Mouse (Mus musculus) spleen, adult 2 months (tissue): ENCODE data around the gene Irf8. TPM values are rescaled to one million over a fixed set of nuclear protein-coding genes. Genes with fewer than 3 reads are reported as not detected.

ENCODE experiments used
- DNase-seq, 2 experiments: peaks; one replicate each; pipeline versions ENCODE4 v3.0.0 to v3.0.0-alpha.2; 2012 to 2021; ENCODE audit warnings: low spot score in 2 of 2, low read depth in 1 of 2
- H3K27ac ChIP-seq: fragments of 200-500 bp; 2 replicates; pipeline ENCODE4 v1.5.1; 2012; ENCODE audit warnings: low read length, inconsistent platforms; ENCODE audit not compliant: insufficient read depth
- H3K27me3 ChIP-seq: fragments of 200-500 bp; 2 replicates; pipeline ENCODE4 v1.6.1; 2012; ENCODE audit warnings: mild to moderate bottlenecking, moderate library complexity, low read length, inconsistent platforms; ENCODE audit not compliant: control insufficient read depth, insufficient read depth
- H3K36me3 ChIP-seq: fragments of 200-500 bp; 2 replicates; pipeline ENCODE4 v1.6.1; 2012; ENCODE audit warnings: mild to moderate bottlenecking, low read length, inconsistent platforms; ENCODE audit not compliant: control insufficient read depth, insufficient read depth
- H3K4me1 ChIP-seq: fragments of 200-500 bp; 2 replicates; pipeline ENCODE4 v1.6.1; 2011; ENCODE audit warnings: inconsistent platforms; ENCODE audit not compliant: control insufficient read depth, insufficient read depth, insufficient read length
- H3K4me3 ChIP-seq: fragments of 200-500 bp; 2 replicates; pipeline ENCODE4 v1.5.1; 2011; ENCODE audit warnings: mild to moderate bottlenecking, inconsistent platforms; ENCODE audit not compliant: insufficient read depth, insufficient read length; ENCODE audit errors: extremely low read depth
- CTCF ChIP-seq: fragments of 200-500 bp; IDR thresholded peaks from 2 replicates; pipeline ENCODE4 v1.5.1; 2011; ENCODE audit warnings: mild to moderate bottlenecking, inconsistent platforms; ENCODE audit not compliant: insufficient read depth, insufficient read length, insufficient replicate concordance; ENCODE audit errors: extremely low read depth
- POLR2A ChIP-seq: fragments of 200-500 bp; IDR thresholded peaks from 2 replicates; pipeline ENCODE4 v1.6.1; 2011; ENCODE audit warnings: low read depth, low read length, inconsistent platforms
- WGBS: fragments of 180-500 bp; shearing (Covaris S2); methylation state at CpG from one replicate; pipeline ENCODE4 v1.1.7; 2018; 5-methylcytosine and 5-hydroxymethylcytosine counted together
- polyA plus RNA-seq: library from polyadenylated mRNA; depleted of rRNA; stranded (reverse); fragments of >200 nt; gene quantifications from 2 replicates; pipeline ENCODE4 v1.2.3, GENCODE M21; 2012

Gene Irf8
- polyA plus RNA-seq, 1 experiment, result 255 TPM

- DNase-seq, result peak; percentile 84 to 86
- H3K4me3 ChIP-seq, result no peak overlapping the region
- 9% methylated on average over 19 of the region's 19 CpGs for WGBS
- TF ChIP-seq POLR2A, result no peak
- H3K36me3 ChIP-seq, result no peaks in the 10 kb centered on the region
- H3K27ac ChIP-seq, result peak overlapping the region; percentile 77
- H3K4me1 ChIP-seq, result peaks cover 37% of the 10 kb centered on the region; the same call in 1 of the 2 replicates
- H3K27me3 ChIP-seq, result no peaks in the 10 kb centered on the region
Observed at GRCm38 (mm10) chr8:120701758-120702465, 34.2 kb upstream of the Irf8 start.

GRCm38 (mm10) chr8:120704203-120704602, 32.0 kb upstream of the Irf8 start:
- 77% methylated on average over 9 of the region's 9 CpGs for WGBS
- Histone ChIP-seq H3K27me3 (no peaks in the 10 kb centered on the region), H3K4me1 (peaks cover 32% of the 10 kb centered on the region; the same call in 1 of the 2 replicates), H3K4me3 (no peak overlapping the region), H3K36me3 (no peaks in the 10 kb centered on the region), H3K27ac (no peak overlapping the region)
- TF ChIP-seq CTCF (no peak), POLR2A (no peak)
- no peak for DNase-seq

- H3K4me1 ChIP-seq, result peaks cover 25% of the 10 kb centered on the region; the same call in 1 of the 2 replicates
- DNase-seq, result no peak
- 81% methylated on average over 15 of the region's 15 CpGs for WGBS
Observed at GRCm38 (mm10) chr8:120705163-120705562, 31.0 kb upstream of the Irf8 start.

GRCm38 (mm10) chr8:120706193-120706592, 30.0 kb upstream of the Irf8 start:
- no peak for DNase-seq
- TF ChIP-seq CTCF (no peak), POLR2A (no peak)
- H3K36me3 ChIP-seq, result no peaks in the 10 kb centered on the region
- H3K27me3 ChIP-seq, result no peaks in the 10 kb centered on the region
- no peak overlapping the region for H3K27ac ChIP-seq
- H3K4me3 ChIP-seq, result no peak overlapping the region
- whole genome bisulfite sequencing, result 97% methylated on average over 3 of the region's 3 CpGs
- peaks cover 15% of the 10 kb centered on the region; the same call in 1 of the 2 replicates for H3K4me1 ChIP-seq

More at GRCm38 (mm10) chr8:120705163-120705562, 31.0 kb upstream of the Irf8 start:
- Histone ChIP-seq H3K4me3 (no peak overlapping the region), H3K36me3 (no peaks in the 10 kb centered on the region), H3K27ac (no peak overlapping the region), H3K27me3 (no peaks in the 10 kb centered on the region)
- TF ChIP-seq POLR2A, result no peak

- no peak for DNase-seq
- H3K4me1 ChIP-seq, result no peaks in the 10 kb centered on the region
- no peak overlapping the region for H3K27ac ChIP-seq
- 39% methylated on average over 10 of the region's 10 CpGs for WGBS
- H3K4me3 ChIP-seq, result no peak overlapping the region
- no peaks in the 10 kb centered on the region for H3K36me3 ChIP-seq
- no peaks in the 10 kb centered on the region for H3K27me3 ChIP-seq
- TF ChIP-seq CTCF, result no peak
- no peak for TF ChIP-seq POLR2A
Observed at GRCm38 (mm10) chr8:120709176-120709575, 27.0 kb upstream of the Irf8 start.

GRCm38 (mm10) chr8:120715200-120715599, 21.0 kb upstream of the Irf8 start:
- H3K27ac ChIP-seq, result peak overlapping the region; percentile 50
- no peaks in the 10 kb centered on the region for H3K36me3 ChIP-seq
- WGBS, result 13% methylated on average over 6 of the region's 6 CpGs

GRCm38 (mm10) chr8:120715996-120716680, 20.0 kb upstream of the Irf8 start:
- WGBS, result 75% methylated on average over 15 of the region's 15 CpGs
- no peak overlapping the region for H3K4me3 ChIP-seq
- TF ChIP-seq CTCF, result no peak
- TF ChIP-seq POLR2A, result no peak
- DNase-seq, result no peak
- peaks cover 11% of the 10 kb centered on the region for H3K4me1 ChIP-seq
- H3K27ac ChIP-seq, result peak overlapping the region; percentile 20; the same call in 1 of the 2 replicates
- no peaks in the 10 kb centered on the region for H3K36me3 ChIP-seq
- H3K27me3 ChIP-seq, result no peaks in the 10 kb centered on the region

More at GRCm38 (mm10) chr8:120715200-120715599, 21.0 kb upstream of the Irf8 start:
- peaks cover 11% of the 10 kb centered on the region for H3K4me1 ChIP-seq
- H3K4me3 ChIP-seq, result no peak overlapping the region
- no peak for TF ChIP-seq POLR2A
- TF ChIP-seq CTCF, result no peak
- no peaks in the 10 kb centered on the region for H3K27me3 ChIP-seq
- DNase-seq, result no peak
